Mouse (Mus musculus) frontal cortex, postnatal 25 days (tissue): ENCODE results near the gene Jade3.
"Not testable (repeated sequence)": the region's sequence is repeated elsewhere in the genome, so short reads cannot be mapped to it uniquely, and the experiment has no call there.

ENCODE experiments used
- DNase-seq, 2 experiments: peaks; one replicate each; pipeline ENCODE4 v3.0.0; 2022; ENCODE audit warnings: low spot score in 2 of 2

The Jade3 gene

GRCm38 (mm10) chrX:20425140-20425838 lies at the start of gene Jade3:
Jade3 (plus strand) TSS chrX:20425688.
- peak; percentile 14 to 23 for DNase-seq

GRCm38 (mm10) chrX:20379347-20380014 lies 46.0 kb upstream of the Jade3 start:
- DNase-seq = no peak

- no peak for DNase-seq
Measured at GRCm38 (mm10) chrX:20382260-20382659, 43.2 kb upstream of the Jade3 start.

GRCm38 (mm10) chrX:20387006-20387405 lies 38.5 kb upstream of the Jade3 start:
- DNase-seq = no peak

- not testable (repeated sequence) for DNase-seq
Measured at GRCm38 (mm10) chrX:20391964-20392363, 33.5 kb upstream of the Jade3 start.

GRCm38 (mm10) chrX:20392942-20393341 lies 32.5 kb upstream of the Jade3 start:
- no peak for DNase-seq

GRCm38 (mm10) chrX:20404068-20404467 lies 21.4 kb upstream of the Jade3 start:
- DNase-seq = no peak

- no peak for DNase-seq
Measured at GRCm38 (mm10) chrX:20406909-20407308, 18.6 kb upstream of the Jade3 start.

GRCm38 (mm10) chrX:20407676-20408075 lies 17.8 kb upstream of the Jade3 start:
- no peak for DNase-seq

- no peak for DNase-seq
Measured at GRCm38 (mm10) chrX:20411382-20411781, 14.1 kb upstream of the Jade3 start.

- DNase-seq = no peak
Measured at GRCm38 (mm10) chrX:20412221-20412620, 13.3 kb upstream of the Jade3 start.

- peak in 1 of 2 experiments; percentile 8 for DNase-seq
Measured at GRCm38 (mm10) chrX:20414885-20415622, 10.4 kb upstream of the Jade3 start.

- no peak for DNase-seq
Measured at GRCm38 (mm10) chrX:20418461-20418860, 7.0 kb upstream of the Jade3 start.

- DNase-seq = no peak
Measured at GRCm38 (mm10) chrX:20419536-20419935, 6.0 kb upstream of the Jade3 start.

- peak in 1 of 2 experiments; percentile 4 for DNase-seq
Measured at GRCm38 (mm10) chrX:20425839-20426449, 456 bp downstream of the Jade3 start.

GRCm38 (mm10) chrX:20483213-20483612 lies 57.7 kb downstream of the Jade3 start:
- no peak for DNase-seq

- no peak for DNase-seq
Measured at GRCm38 (mm10) chrX:20497682-20498081, 72.2 kb downstream of the Jade3 start.

- DNase-seq = no peak
Measured at GRCm38 (mm10) chrX:20520290-20520939, 94.9 kb downstream of the Jade3 start.

GRCm38 (mm10) chrX:20521578-20521977 lies 96.1 kb downstream of the Jade3 start:
- no peak for DNase-seq

GRCm38 (mm10) chrX:20532621-20533020 lies 107.1 kb downstream of the Jade3 start:
- no peak for DNase-seq

GRCm38 (mm10) chrX:20543867-20544266 lies 118.4 kb downstream of the Jade3 start:
- no peak for DNase-seq

- DNase-seq = no peak
Measured at GRCm38 (mm10) chrX:20547609-20548008, 122.1 kb downstream of the Jade3 start.
